Comparison of ENCODE assay signal across 28 mouse cellular contexts in the genomic region with DNA sequence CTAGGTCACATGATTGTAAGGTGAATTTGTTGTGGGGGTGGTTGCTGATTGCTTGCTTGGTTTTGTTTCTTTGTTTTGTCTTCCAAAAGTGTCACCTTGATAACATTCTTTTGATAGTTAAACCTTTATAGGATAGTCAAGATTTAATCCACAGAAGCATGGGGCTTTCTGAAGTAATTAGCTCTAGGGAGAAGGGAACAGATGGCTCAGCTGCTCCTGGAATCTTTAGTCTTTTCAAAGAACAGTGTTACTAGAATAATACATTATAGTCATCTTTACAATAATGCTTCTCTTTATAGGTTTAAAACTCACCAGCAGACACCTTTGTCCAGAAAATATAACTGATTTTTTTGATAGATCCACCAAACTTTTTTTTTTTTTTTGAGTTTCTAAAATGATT. TPM values are rescaled to one million over a fixed set of nuclear protein-coding genes. Genes with fewer than 3 reads are reported as not detected.
"Had no signal": no experiment of that assay in that cellular context is flagged by ENCODE, and none has a peak within 500 bp of the region (broad histone marks: within the 10 kb centered on the region; RNA-seq: fewer than 3 reads in every experiment).

No protein-coding gene starts in this region.

- H3K27ac ChIP-seq: embryonic facial prominence, embryonic 10.5 days; embryonic facial prominence, embryonic 12.5 days; embryonic facial prominence, embryonic 13.5 days; embryonic facial prominence, embryonic 15.5 days; forebrain, embryonic 10.5 days; forebrain, embryonic 12.5 days; forebrain, embryonic 13.5 days; forebrain, embryonic 15.5 days; gastrocnemius, adult 2 months; heart, adult 2 months had no signal

- DNase-seq: cerebellum, adult 8-10 months; cerebellum, adult 9-10 months; cerebellum, adult 9-11 months; cerebellum, postnatal 10 days; cerebellum, postnatal 14 days; cerebellum, postnatal 25 days; cerebellum, postnatal 36 days; embryo, embryonic 11 days; forebrain, postnatal 0 days; gastrocnemius, adult 2 months; gastrocnemius, postnatal 10 days; gastrocnemius, postnatal 14 days; gastrocnemius, postnatal 25 days; gastrocnemius, postnatal 36 days; heart, adult 11 months; heart, adult 18-20 months; heart, adult 2 months had no signal

- H3K27me3 ChIP-seq: embryonic facial prominence, embryonic 12.5 days; embryonic facial prominence, embryonic 13.5 days; embryonic facial prominence, embryonic 15.5 days; forebrain, embryonic 12.5 days; forebrain, embryonic 13.5 days; forebrain, embryonic 15.5 days had no signal

- H3K4me3 ChIP-seq: embryonic facial prominence, embryonic 10.5 days; embryonic facial prominence, embryonic 12.5 days; embryonic facial prominence, embryonic 13.5 days; embryonic facial prominence, embryonic 15.5 days; erythroblast, embryonic 14.5 days; forebrain, embryonic 10.5 days; forebrain, embryonic 12.5 days; forebrain, embryonic 13.5 days; forebrain, embryonic 15.5 days; gastrocnemius, adult 2 months; heart, adult 2 months had no signal

- H3K4me1 ChIP-seq: embryonic facial prominence, embryonic 10.5 days; embryonic facial prominence, embryonic 12.5 days; embryonic facial prominence, embryonic 13.5 days; embryonic facial prominence, embryonic 15.5 days; forebrain, embryonic 10.5 days; forebrain, embryonic 12.5 days; forebrain, embryonic 13.5 days; forebrain, embryonic 15.5 days had no signal

- ATAC-seq: forebrain, embryonic 13.5 days; forebrain, embryonic 14.5 days; forebrain, embryonic 15.5 days; forebrain, embryonic 16.5 days; forebrain, postnatal 0 days had no signal

- H3K36me3 ChIP-seq: embryonic facial prominence, embryonic 10.5 days; embryonic facial prominence, embryonic 12.5 days; embryonic facial prominence, embryonic 13.5 days; embryonic facial prominence, embryonic 15.5 days; forebrain, embryonic 10.5 days; forebrain, embryonic 12.5 days; forebrain, embryonic 15.5 days had no signal

RNA-seq across cellular contexts. Expression of gene Plxdc2, which starts 31.7 kb away (rescaled TPM):
- polyA plus RNA-seq: erythroblast, embryonic 14.5 days had no signal
